Mouse (Mus musculus) lung, postnatal 14 days (tissue): ENCODE results near the gene Gria4.
"Not testable (repeated sequence)": the region's sequence is repeated elsewhere in the genome, so short reads cannot be mapped to it uniquely, and the experiment has no call there.

Experiments
- DNase-seq: peaks from one replicate; pipeline ENCODE4 v3.0.0; 2021

Gene Gria4

DNA sequence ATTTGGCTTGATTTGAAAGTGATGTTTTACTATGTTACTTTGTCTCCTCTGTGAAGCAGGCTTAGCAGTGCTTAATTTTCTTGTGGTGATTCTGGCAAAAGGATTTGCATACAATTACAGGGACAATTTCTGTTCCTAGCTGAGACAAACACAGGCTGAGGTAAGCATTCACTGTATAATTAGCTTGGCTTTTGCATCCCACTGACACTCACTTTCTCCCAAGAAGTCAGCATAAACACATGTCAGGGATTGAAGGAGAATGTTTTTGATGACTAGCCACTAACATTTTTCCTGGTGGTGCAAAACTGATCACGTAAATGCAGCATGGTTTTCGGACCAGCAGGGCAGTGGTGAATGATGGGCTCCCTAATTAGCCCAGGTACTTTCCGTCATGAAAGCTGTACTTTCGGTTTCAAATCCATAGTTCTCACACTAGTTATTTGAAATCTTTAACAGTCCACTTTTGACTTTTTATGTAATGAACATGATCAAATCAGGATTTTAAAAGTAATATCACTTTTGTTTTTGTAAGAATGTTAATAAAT is 240.5 kb downstream of the Gria4 start:
- DNase-seq, result no peak

- DNase-seq, result no peak
These were observed 256.8 kb downstream of the Gria4 start for GRCm38 (mm10) chr9:4539218-4539617.

DNA sequence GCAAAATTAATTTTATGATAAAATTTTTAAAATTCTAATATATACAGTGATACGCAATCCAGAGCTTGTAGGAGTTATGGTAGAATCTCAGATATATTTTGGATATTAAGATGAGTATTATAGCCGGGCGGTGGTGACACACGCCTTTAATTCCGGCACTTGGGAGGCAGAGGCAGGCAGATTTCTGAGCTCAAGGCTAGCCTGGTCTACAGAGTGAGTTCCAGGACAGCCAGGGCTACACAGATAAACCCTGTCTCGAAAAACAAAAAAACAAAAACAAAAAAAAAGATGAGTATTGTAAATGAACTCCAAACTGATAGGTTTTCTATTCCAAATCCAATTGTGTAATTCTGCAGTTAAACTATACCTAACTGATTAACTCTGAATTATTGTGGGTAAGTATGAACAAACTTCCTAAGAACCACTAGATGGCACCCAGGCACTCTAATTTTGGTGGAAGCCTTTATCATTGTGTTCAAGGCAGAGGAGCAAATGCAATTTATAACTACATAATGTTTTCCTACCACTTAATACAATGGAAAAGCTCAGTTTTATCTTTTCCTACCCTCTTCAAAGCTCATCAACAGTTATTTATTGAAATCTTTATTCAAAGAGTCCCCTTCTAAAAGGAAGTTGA is 259.4 kb downstream of the Gria4 start:
- no peak for DNase-seq

DNA sequence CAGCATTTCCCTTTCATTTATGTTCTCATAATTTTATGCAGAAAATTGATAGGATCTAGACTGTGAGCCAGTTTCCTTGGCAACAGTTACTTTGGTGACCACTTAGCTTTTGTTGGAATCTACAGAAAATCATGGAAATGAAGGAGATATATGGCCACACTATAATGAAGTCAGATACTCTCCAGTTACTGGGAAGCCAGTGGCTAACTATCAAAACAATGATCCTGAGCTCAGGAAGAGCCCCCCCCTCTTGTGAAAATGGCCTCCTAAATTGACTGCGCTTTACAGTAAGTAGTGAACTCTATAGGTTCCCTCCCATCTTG is 281.5 kb downstream of the Gria4 start:
- DNase-seq, result no peak

DNA sequence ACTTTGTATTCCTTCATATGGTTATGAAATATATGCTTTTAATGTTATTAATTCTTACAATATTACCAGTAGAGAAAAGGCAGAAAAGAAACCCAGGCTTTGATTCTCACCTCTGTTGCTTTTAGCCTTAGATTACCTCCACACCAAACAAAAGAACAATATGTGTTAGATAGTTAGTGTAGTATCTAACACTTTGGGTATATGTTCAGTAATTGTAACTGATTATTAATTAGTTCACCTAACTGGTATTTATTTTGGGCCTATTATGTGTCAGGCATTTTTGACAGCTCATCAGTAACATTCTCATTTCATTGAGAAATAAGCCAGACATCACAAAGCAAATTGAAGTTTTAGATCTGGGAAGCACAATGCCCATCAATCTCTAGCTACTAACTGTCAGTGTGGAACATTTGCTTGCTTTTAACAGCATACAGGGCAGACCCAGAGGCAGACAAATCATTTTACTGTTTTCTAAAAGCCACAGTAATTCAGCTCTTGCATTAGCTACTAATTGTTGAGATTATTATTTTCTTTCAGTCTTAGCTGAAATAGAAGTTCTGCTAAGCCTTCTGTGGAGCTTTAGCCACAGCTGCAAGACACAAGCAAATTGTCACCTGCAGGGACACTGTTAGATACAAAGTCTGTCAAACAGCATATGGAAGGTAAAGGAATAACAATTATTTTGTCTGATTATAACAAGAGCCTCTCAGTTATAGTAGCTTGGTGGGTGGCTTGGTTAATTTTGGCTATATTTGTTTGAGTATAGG is 282.1 kb downstream of the Gria4 start:
- no peak for DNase-seq

DNA sequence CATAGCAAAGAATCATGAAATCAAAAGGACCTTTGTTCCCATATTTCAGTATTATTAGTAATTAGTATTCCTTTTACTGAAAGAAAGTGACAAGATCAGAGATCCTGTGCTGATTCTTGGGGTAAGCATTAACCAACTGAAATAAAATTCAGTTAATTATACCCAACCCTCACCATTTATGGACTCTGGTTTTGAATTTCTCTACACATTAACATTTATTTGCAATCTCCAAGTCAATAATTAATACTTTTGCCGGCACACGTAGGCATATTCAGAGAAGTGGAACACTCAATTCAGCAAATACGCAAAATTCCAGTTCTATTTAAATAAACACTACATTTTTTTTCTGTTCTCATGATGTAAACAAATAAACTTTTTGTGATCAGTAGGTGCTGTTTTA is 289.9 kb downstream of the Gria4 start:
- DNase-seq, result no peak

- no peak for DNase-seq
These were observed 290.9 kb downstream of the Gria4 start for GRCm38 (mm10) chr9:4505087-4505486.

DNA sequence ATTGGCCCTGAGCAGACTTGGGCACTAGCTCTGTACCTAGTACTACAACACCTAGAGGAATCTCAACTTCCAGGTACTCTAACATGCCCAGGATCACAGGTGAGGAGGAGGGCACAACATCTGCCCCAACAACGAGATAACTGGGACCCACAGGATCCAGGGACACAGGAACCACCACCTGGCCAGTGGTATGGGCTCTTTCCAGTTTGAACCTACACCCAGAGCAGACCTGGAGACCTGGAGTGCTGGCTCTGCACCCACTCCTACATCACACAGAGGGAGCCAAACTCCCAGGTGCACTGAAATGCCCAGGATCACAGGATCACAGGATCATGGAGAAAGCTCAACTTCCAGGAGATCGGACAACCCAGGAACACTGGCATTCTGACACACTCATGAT is 309.6 kb downstream of the Gria4 start:
- DNase-seq, result no peak

- no peak for DNase-seq
These were observed 311.5 kb downstream of the Gria4 start for GRCm38 (mm10) chr9:4484502-4484901.

DNA sequence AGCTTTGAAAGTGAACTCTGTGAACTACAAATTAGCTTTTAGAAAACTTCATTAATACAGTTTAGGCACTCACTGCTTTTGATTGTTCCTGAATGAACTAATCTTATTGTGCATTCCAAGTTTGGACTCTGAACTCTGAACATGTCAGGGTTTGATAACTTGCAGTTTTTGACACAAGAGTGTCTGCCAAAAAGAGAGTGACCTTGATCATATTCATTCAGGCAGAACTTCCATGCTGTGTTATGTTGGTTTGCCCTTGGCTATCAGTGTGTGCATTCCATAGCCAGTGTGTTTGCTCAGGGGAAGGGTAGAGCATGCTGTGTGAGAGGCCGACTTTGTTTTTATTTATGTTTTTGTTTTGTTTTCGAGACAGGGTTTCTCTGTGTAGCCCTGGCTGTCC is 325.2 kb downstream of the Gria4 start:
- no peak for DNase-seq

DNA sequence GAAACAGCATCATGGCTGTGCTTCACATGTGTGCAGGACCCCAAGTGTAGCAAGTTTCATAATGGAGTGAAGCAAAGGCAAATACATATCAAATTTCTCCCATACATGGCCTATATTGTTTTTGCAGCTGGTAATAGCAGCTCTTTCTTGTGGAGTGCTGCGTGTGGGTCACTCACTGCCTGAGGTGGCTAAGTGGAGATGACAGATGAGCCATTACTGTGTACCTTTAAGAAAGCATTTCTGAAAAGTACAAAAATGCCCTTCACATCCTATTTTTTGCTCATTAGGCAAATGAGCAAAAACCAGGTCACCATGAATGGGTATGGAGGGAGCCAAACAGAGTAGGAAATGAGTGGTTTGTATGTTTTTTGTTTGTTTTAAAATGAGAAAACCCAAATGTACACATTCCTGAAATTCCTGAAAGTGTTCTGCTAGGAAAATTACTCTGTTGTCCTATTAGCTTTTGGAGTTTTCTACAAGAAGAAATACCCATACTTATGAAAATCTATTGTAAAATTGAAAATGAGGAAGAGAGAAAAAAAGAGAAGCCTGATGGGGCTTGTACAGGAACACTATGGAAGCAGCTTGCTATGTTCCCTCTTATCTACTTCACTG is 336.5 kb downstream of the Gria4 start:
- no peak for DNase-seq

- DNase-seq, result no peak
These were observed 337.8 kb downstream of the Gria4 start for GRCm38 (mm10) chr9:4458193-4458592.

GRCm38 (mm10) chr9:4457644-4458043 is 338.4 kb downstream of the Gria4 start:
- no peak for DNase-seq

DNA sequence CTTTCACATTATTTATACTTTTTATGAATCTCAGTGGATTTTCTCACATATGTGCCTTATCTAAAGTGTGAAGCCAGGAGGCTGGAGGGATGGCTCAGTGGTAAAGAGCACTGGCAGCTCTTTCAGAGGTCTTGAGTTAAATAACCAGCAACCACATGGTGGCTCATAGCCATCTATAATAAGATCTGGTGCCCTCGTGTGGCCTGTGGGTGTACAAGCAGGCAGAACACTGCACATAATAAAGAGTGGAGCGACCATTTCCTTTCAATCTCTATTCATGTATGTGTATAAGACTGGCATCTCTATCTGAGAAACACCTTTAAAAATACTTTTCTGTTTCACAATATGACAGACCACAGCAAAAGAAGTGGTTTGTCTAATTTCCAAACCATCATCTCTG is 353.1 kb downstream of the Gria4 start:
- peak; percentile 35 for DNase-seq

DNA sequence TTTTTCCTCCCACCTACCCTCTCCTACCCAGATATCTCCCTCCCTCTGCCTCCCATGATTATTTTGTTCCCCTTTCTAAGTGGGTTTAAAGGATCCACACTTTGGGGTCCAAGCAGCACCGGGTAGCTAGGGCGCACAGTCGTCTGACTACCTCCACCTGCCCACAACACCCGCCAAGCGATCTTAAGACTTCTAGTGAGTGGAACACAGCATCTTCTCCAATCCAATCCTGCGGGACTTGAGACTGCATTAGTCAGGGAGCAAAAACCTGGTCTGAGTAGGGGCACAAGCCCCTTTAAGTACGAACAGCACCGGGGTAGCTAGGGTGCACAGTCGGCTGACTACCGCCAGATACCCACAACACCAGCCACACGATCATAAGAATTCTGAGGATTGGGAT is 395.2 kb downstream of the Gria4 start:
- DNase-seq, result not testable (repeated sequence)

GRCm38 (mm10) chr9:4376640-4377120 is 419.4 kb downstream of the Gria4 start:
- no peak for DNase-seq

- peak; percentile 96 for DNase-seq
These were observed 420.0 kb downstream of the Gria4 start, which contains the start of gene Msantd4 for GRCm38 (mm10) chr9:4375828-4376639. Gene Msantd4 (plus strand): TSS chr9:4376562.
